Mouse (Mus musculus): ENCODE measurements around the gene Ythdf2.

Gene Ythdf2

DNA sequence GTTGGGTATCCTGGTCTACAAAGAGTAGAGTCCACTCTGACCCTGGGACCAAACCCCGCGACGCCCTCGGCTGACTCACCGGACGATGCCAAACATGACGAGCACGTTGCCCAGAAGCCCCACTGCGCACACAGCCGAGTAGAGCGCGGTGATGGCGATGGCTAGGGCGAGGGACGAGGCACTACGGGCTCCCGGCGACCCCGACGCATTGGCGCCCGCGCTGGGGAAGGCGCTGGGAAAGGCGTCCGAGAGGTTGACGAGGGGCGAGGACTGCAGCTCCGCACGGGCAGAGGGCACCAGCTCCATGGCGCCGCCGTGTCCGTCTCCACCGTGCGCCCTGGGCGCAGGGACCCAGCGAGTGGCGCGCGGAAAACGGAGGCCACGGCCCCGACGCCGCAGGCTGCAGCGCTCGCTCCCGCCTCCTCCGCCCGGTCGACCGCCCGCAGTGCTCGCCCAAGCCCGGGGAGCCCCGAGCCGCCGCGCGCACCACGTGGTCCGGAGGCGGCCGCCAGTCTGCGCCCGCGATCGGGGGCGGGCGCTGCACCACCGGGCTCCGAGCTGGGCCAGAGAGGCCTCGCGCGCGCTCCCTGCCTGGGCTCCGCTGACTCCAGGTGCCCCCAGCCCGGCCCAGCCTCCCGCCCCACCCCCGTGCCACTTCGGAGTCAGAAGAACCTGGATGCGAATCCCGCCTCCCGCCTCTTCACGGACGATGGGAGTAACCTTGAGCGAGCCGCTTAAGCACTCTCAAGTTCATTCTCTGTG lies 67.8 kb downstream of the Ythdf2 start, which contains the start of gene Oprd1:
Gene Oprd1 (minus strand): TSS at position 407 of the 762 bp plus-strand sequence.
- DNase-seq: no peak

DNA sequence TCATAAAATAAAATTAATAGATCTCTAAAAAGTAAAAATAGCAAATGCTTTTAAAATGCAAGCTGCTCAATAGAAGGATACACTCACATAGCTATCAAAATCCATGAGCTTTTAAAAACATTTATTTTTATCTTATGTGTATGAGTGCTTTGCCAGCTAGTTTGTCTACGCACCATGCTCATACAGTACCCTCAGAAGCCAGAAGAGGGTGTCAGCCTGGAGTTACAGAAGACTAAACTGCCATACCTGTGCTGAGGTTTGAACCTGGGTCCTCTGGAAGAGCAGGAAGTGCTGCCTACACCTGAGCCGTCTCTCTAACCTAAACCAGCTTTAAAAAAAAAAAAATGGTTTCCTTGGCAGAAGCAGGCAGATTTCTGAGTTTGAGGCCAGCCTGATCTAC lies 73.5 kb downstream of the Ythdf2 start:
- DNase-seq: no peak

DNA sequence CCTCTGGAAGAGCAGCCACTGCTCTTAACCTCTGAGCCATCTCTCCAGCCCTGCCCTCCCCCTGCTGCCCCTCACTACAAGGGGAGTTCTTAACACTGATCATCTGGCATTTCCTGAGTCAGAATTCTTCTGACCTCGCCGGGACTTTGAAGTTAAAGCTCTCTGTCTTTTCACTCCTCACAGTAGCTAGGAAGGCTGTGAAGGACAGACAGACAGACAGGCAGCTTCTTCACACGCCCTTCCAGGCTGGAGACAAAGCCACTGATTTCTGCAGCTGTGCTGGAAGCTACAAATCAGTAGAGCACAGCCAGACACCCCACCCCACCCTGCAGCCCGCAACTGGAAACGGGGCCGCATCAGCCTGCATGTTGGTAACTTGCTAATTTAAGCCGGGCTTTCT lies 75.1 kb downstream of the Ythdf2 start:
- no peak for DNase-seq

Data from cerebellum, adult 8-10 months (tissue).